Mouse (Mus musculus) brain, embryonic 14.5 days (tissue): ENCODE data around the gene Setd1b. TPM values are rescaled to one million over a fixed set of nuclear protein-coding genes. Genes with fewer than 3 reads are reported as not detected.
"Not testable (repeated sequence)": the region's sequence is repeated elsewhere in the genome, so short reads cannot be mapped to it uniquely, and the experiment has no call there.

Experiments used
- DNase-seq: peaks from one replicate; pipeline ENCODE4 v3.0.0-alpha.2; 2011; ENCODE audit warnings: low read depth
- CTCF ChIP-seq: fragments of 200-500 bp; IDR thresholded peaks from 2 replicates; pipeline ENCODE4 v1.5.1; 2012; ENCODE audit warnings: inconsistent platforms, mild to moderate bottlenecking, moderate library complexity, borderline replicate concordance; ENCODE audit not compliant: insufficient read depth, insufficient read length; ENCODE audit errors: extremely low read depth
- POLR2A ChIP-seq: fragments of 200-500 bp; IDR thresholded peaks from 2 replicates; pipeline ENCODE4 v1.6.1; 2012; ENCODE audit warnings: mild to moderate bottlenecking, inconsistent platforms, borderline replicate concordance; ENCODE audit not compliant: poor library complexity, insufficient read depth, insufficient read length, severe bottlenecking; ENCODE audit errors: extremely low read depth
- polyA plus RNA-seq: library from polyadenylated mRNA; depleted of rRNA; stranded (reverse); fragments of >200 nt; gene quantifications from 2 replicates; pipeline ENCODE4 v1.2.3, GENCODE M21; 2012; rRNA removed

Gene Setd1b
- polyA plus RNA-seq, 1 experiment: 21.0 TPM

GRCm38 (mm10) chr5:123195500-123196000 is 53.6 kb downstream of the Setd1b start:
- no peak for DNase-seq
- TF ChIP-seq CTCF (no peak), POLR2A (no peak)

DNA sequence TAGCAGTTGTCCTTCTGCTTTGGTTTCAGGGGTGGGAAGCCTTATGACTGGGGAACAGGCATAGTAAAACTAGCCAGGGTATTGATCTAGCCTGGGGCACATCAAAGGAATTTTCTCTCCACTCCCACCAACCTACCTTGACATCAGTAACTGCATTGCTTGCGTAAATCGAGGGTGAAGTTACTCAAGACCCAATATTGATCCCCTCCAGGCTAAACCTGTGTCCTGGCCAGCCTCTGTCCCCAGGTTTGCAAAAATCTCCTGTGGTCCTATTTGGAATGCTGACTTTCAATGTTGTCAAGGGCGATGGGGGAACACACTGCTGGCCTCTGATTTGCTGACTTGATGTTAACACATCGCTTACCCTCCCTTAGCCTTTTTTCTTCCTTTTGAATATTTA is 54.8 kb downstream of the Setd1b start:
- TF ChIP-seq POLR2A (no peak), CTCF (no peak)
- DNase-seq: no peak

DNA sequence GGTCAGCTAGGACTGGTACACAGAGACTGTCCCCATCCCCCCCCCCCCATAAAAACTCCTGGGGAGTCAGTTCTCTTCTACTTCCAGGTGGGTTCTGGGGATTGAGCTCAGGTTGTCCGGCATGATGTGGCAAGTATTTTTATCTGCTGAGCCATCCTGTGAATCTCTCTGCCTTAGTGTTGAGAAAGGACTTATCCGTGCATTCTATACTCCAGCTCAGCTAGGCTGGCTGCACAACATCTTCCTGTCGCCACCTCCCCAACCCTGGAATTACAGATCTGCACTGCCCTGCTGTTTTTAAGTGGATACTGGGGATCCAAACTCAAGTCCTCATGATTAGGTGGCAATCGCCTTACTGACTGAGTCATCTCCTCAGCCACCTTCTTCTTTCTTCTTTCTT is 56.5 kb downstream of the Setd1b start:
- DNase-seq: no peak
- TF ChIP-seq CTCF: no peak
- TF ChIP-seq POLR2A: no peak

DNA sequence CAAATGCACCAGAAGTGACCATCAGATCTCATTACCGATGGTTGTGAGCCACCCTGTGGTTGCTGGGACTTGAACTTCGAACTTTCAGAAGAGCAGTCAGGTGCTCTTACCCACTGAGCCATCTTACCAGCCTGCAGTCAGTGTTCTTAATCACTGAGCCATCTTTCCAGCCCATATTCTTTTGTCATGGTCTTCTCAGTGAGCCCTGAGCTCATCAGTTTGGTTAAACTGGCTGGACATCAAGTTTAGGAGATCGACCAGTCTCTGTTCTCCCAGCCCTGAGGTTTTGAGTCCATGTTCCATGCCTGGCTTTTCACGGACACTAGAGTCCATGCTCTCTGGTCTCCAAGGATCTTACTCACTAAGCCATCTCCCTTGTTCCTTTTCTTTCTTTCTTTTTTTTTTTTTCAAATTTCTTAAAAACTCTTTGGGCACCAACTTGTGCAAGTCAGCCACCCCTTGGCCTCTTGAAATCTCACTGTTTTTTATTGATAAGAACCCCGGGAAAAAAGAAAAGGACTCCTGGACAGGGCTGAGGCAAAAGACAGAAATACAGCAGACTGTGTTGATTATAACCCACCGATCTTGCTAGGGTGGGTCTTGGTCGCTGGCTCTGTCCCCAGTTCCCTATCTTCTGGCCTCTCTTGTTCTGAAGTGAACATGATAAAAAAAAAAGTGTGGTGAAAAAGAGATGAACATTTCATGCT is 59.0 kb downstream of the Setd1b start:
- not testable (repeated sequence) for DNase-seq

DNA sequence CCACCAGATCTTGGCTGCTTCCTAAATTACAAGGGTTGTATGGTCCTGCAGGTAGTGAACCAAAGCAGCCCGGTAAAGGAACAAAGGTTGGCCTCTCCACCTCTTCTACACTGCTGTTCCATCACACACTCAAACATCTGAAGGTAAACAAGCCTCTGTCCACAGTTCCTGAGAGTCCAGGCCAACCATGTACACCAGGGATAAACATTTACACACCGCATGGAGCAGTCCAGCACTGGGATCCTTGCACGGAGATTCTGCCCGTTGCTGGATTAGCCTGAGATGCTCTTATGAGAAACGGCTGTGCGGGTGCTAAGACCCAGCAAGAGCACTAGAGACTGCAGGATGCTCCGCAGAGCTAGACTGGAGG is 59.5 kb downstream of the Setd1b start:
- DNase-seq: no peak
- TF ChIP-seq CTCF: no peak
- TF ChIP-seq POLR2A: no peak

- no peak for DNase-seq
- TF ChIP-seq CTCF (no peak), POLR2A (no peak)
Observed at GRCm38 (mm10) chr5:123201987-123202386, 60.0 kb downstream of the Setd1b start.

DNA sequence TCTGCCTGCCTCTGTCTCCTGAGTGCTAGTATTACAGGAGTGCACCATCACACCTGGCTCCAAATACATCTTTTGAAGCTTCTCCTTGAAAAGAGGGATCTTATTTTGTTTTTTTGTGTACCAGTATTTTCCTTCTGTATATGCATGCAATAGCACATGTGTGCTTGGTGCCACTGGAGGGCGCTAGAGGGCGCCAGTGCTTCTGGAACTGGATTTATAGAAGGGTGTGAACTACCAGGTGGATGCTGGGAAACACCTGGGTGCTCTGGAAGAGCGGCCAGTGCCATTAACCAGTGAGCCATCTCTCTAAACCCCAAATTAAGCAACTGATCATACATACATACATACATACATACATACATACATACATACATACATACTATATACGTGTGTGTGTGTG is 60.8 kb downstream of the Setd1b start:
- DNase-seq: not testable (repeated sequence)

- not testable (repeated sequence) for DNase-seq
Observed at GRCm38 (mm10) chr5:123203591-123203990, 61.6 kb downstream of the Setd1b start.

Other genes with a start within 250 kb of the Setd1b start
- gene Kdm2b, start 152.4 kb upstream of the Setd1b start, polyA plus RNA-seq: 81.7 and 102 TPM in 2 replicates
- gene Orai1, start 127.1 kb upstream of the Setd1b start, polyA plus RNA-seq: 21.2 and 23.6 TPM in 2 replicates
- gene Morn3, start 95.2 kb upstream of the Setd1b start, polyA plus RNA-seq: 0.16 and 0.59 TPM in 2 replicates
- 13.9 and 16.0 TPM in 2 replicates for gene Tmem120b, start 73.8 kb upstream of the Setd1b start, polyA plus RNA-seq
- 9.3 and 11.0 TPM in 2 replicates for gene Rhof, start 9.5 kb upstream of the Setd1b start, polyA plus RNA-seq
- 36.2 and 41.2 TPM in 2 replicates for gene Psmd9, start 27.2 kb downstream of the Setd1b start, polyA plus RNA-seq
- not detected in 2 replicates for gene Hpd, start 40.5 kb downstream of the Setd1b start, polyA plus RNA-seq
- gene Wdr66, start 109.9 kb downstream of the Setd1b start, polyA plus RNA-seq: 2.1 and 2.7 TPM in 2 replicates
- gene Bcl7a, start 201.6 kb downstream of the Setd1b start, polyA plus RNA-seq: 46.4 and 53.2 TPM in 2 replicates